Mouse (Mus musculus): ENCODE data around the gene Them4. TPM values are rescaled to one million over a fixed set of nuclear protein-coding genes. Genes with fewer than 3 reads are reported as not detected.

The Them4 gene
- polyA plus RNA-seq, 1 experiment from 2014 or later, result 68.6 TPM

Other genes with a start within 250 kb of the Them4 start
- not detected in 2 replicates for gene Gm10697, start 237.4 kb upstream of the Them4 start, polyA plus RNA-seq (2015; fragmentation: Nextera tagmentation; extraction: Ambion mirVana)
- gene Gm10696, start 131.9 kb upstream of the Them4 start, polyA plus RNA-seq (2015; fragmentation: Nextera tagmentation; extraction: Ambion mirVana), result not detected in 2 replicates
- not detected in 2 replicates for gene Gm5286, start 113.4 kb upstream of the Them4 start, polyA plus RNA-seq (2015; fragmentation: Nextera tagmentation; extraction: Ambion mirVana)
- gene Gm4778, start 46.1 kb upstream of the Them4 start, polyA plus RNA-seq (2015; fragmentation: Nextera tagmentation; extraction: Ambion mirVana), result not detected in 2 replicates
- gene Them5, start 32.0 kb downstream of the Them4 start, polyA plus RNA-seq (2015; fragmentation: Nextera tagmentation; extraction: Ambion mirVana), result not detected in 2 replicates
- gene C2cd4d, start 52.3 kb downstream of the Them4 start, polyA plus RNA-seq (2015; fragmentation: Nextera tagmentation; extraction: Ambion mirVana), result 1.6 and 1.7 TPM in 2 replicates
- gene Rorc, start 62.7 kb downstream of the Them4 start, polyA plus RNA-seq (2015; fragmentation: Nextera tagmentation; extraction: Ambion mirVana), result 0.49 and 0.62 TPM in 2 replicates
- gene Lingo4, start 88.4 kb downstream of the Them4 start, polyA plus RNA-seq (2015; fragmentation: Nextera tagmentation; extraction: Ambion mirVana), result 1.2 and 1.6 TPM in 2 replicates
- gene Tdrkh, start 103.2 kb downstream of the Them4 start, polyA plus RNA-seq (2015; fragmentation: Nextera tagmentation; extraction: Ambion mirVana), result 50.7 and 54.9 TPM in 2 replicates
- 55.1 and 56.5 TPM in 2 replicates for gene Mrpl9, start 133.2 kb downstream of the Them4 start, polyA plus RNA-seq (2015; fragmentation: Nextera tagmentation; extraction: Ambion mirVana)
- 1.5 TPM in 2 replicates for gene Oaz3, start 133.8 kb downstream of the Them4 start, polyA plus RNA-seq (2015; fragmentation: Nextera tagmentation; extraction: Ambion mirVana)
- gene Celf3, start 168.2 kb downstream of the Them4 start, polyA plus RNA-seq (2015; fragmentation: Nextera tagmentation; extraction: Ambion mirVana), result 261 and 296 TPM in 2 replicates
- 26.7 and 27.7 TPM in 2 replicates for gene Riiad1, start 170.3 kb downstream of the Them4 start, polyA plus RNA-seq (2015; fragmentation: Nextera tagmentation; extraction: Ambion mirVana)

Data from midbrain, embryonic 16.5 days (tissue).